Mouse (Mus musculus) testis, adult 2 months (tissue): ENCODE data around the gene Hbb-bt.
"Not testable (repeated sequence)": the region's sequence is repeated elsewhere in the genome, so short reads cannot be mapped to it uniquely, and the experiment has no call there.

Experiments
- CTCF ChIP-seq: fragments of 200-500 bp; IDR thresholded peaks from 2 replicates; pipeline ENCODE4 v1.5.1; 2012; ENCODE audit warnings: low read depth, mild to moderate bottlenecking, inconsistent platforms, low read length, moderate library complexity; ENCODE audit not compliant: control insufficient read depth, insufficient read depth, insufficient replicate concordance
- POLR2A ChIP-seq: fragments of 200-500 bp; IDR thresholded peaks from 2 replicates; pipeline ENCODE4 v1.6.1; 2012; ENCODE audit warnings: low read depth, mild to moderate bottlenecking, inconsistent platforms, low read length, moderate library complexity; ENCODE audit not compliant: control insufficient read depth

DNA sequence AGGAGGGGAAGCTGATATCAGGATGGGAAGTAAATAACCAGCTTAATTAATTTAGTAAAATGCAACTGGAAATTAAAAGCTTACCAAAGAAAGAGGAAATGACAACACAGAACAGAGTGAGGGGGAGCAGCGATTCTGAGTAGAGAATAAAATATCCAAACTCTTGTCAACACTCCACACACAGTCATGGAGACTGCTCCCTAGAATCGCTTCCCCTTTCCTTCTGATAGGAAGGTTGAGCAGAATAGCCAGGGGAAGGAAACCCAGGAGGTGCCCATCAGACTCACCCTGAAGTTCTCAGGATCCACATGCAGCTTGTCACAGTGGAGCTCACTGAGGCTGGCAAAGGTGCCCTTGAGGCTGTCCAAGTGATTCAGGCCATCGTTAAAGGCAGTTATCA lies 644 bp downstream of the Hbb-bt start:
- not testable (repeated sequence) for TF ChIP-seq CTCF, POLR2A
